ENCODE assay signal across 8 mouse cellular contexts in genomic region chr4:126103057-126103581, GRCm38 (mm10). TPM values are rescaled to one million over a fixed set of nuclear protein-coding genes. Genes with fewer than 3 reads are reported as not detected.
DNase-seq lines count a peak whose midpoint lies in the region; ATAC-seq lines count a peak whose summit lies in the region.

No protein-coding gene starts in this region.

- no peaks in the 10 kb centered on the region for H3K9me3 ChIP-seq in hindbrain, embryonic 13.5 days

- peak overlapping the region; percentile 69 for H3K9ac ChIP-seq in hindbrain, embryonic 13.5 days

- ATAC-seq in hindbrain, embryonic 13.5 days (ENCODE audit: low FRiP score) = peak; percentile 49

- H3K4me2 ChIP-seq in hindbrain, embryonic 13.5 days = peak overlapping the region; percentile 99

- 1% methylated on average over 15 of the region's 15 CpGs for WGBS in hindbrain, embryonic 13.5 days

- H3K4me1 ChIP-seq in hindbrain, embryonic 13.5 days (replicated peaks) = peaks cover 69% of the 10 kb centered on the region

- DNase-seq in NIH3T3 (ENCODE audit: low read depth) = peak; percentile 99
- DNase-seq in cerebellum, postnatal 14 days = peak; percentile 80 to 88
- peak; percentile 67 to 79 for DNase-seq in frontal cortex, postnatal 14 days (ENCODE audit: low spot score in 2 of 2)
- DNase-seq in layer of hippocampus, postnatal 36 days = peak; percentile 72 to 76
- peak; percentile 97 for DNase-seq in lung, postnatal 25 days (ENCODE audit: low spot score)
- peak; percentile 53 for DNase-seq in retina, adult 2 months (ENCODE audit: low read depth, low spot score)
- DNase-seq in thymus, postnatal 25 days = peak; percentile 57

- peak overlapping the region; percentile 92 for H3K27ac ChIP-seq in hindbrain, embryonic 13.5 days

- no peaks in the 10 kb centered on the region for H3K27me3 ChIP-seq in hindbrain, embryonic 13.5 days

- H3K4me3 ChIP-seq in hindbrain, embryonic 13.5 days = peak overlapping the region; percentile 92

- peaks cover 7% of the 10 kb centered on the region; the same call in 1 of the 2 replicates for H3K36me3 ChIP-seq in hindbrain, embryonic 13.5 days

RNA-seq across cellular contexts. Expression of gene Stk40, which starts 0.6 kb away (rescaled TPM):
- polyA plus RNA-seq in hindbrain, embryonic 13.5 days (2015; fragmentation: Nextera tagmentation; extraction: Ambion mirVana) = 35.1 and 35.5 TPM in 2 replicates
- 10 to 100 TPM; 28.5 to 29.0 TPM for total RNA-seq in layer of hippocampus, postnatal 36 days (2021)

RNA-seq across cellular contexts. Expression of gene Lsm10, which starts 6.7 kb away (rescaled TPM):
- polyA plus RNA-seq in hindbrain, embryonic 13.5 days (2015; fragmentation: Nextera tagmentation; extraction: Ambion mirVana) = 47.5 and 47.9 TPM in 2 replicates
- 10 to 100 TPM; 16.5 to 18.1 TPM for total RNA-seq in layer of hippocampus, postnatal 36 days (2021)

RNA-seq across cellular contexts. Expression of gene Eva1b, which starts 44.4 kb away (rescaled TPM):
- 15.0 and 15.5 TPM in 2 replicates for polyA plus RNA-seq in hindbrain, embryonic 13.5 days (2015; fragmentation: Nextera tagmentation; extraction: Ambion mirVana)
- total RNA-seq in layer of hippocampus, postnatal 36 days (2021) = 1 to 10 TPM; 1.6 to 2.1 TPM

RNA-seq across cellular contexts. Expression of gene Oscp1, which starts 44.8 kb away (rescaled TPM):
- polyA plus RNA-seq in hindbrain, embryonic 13.5 days (2015; fragmentation: Nextera tagmentation; extraction: Ambion mirVana) = 33.1 and 35.1 TPM in 2 replicates
- total RNA-seq in layer of hippocampus, postnatal 36 days (2021) = 10 to 100 TPM; 42.1 to 48.0 TPM

RNA-seq across cellular contexts. Expression of gene Mrps15, which starts 56.4 kb away (rescaled TPM):
- polyA plus RNA-seq in hindbrain, embryonic 13.5 days (2015; fragmentation: Nextera tagmentation; extraction: Ambion mirVana) = 131 and 136 TPM in 2 replicates
- total RNA-seq in layer of hippocampus, postnatal 36 days (2021) = 10 to 100 TPM; 44.1 to 44.9 TPM

Comparison
In these comparisons a context has a peak if more than half of its experiments do, and no peak if none do; other contexts are left out.
1. Peak in every context shown above with its lines: DNase-seq, ATAC-seq, H3K4me3 ChIP-seq and H3K27ac ChIP-seq.